ENCODE assay signal across 8 mouse cellular contexts in the genomic region with DNA sequence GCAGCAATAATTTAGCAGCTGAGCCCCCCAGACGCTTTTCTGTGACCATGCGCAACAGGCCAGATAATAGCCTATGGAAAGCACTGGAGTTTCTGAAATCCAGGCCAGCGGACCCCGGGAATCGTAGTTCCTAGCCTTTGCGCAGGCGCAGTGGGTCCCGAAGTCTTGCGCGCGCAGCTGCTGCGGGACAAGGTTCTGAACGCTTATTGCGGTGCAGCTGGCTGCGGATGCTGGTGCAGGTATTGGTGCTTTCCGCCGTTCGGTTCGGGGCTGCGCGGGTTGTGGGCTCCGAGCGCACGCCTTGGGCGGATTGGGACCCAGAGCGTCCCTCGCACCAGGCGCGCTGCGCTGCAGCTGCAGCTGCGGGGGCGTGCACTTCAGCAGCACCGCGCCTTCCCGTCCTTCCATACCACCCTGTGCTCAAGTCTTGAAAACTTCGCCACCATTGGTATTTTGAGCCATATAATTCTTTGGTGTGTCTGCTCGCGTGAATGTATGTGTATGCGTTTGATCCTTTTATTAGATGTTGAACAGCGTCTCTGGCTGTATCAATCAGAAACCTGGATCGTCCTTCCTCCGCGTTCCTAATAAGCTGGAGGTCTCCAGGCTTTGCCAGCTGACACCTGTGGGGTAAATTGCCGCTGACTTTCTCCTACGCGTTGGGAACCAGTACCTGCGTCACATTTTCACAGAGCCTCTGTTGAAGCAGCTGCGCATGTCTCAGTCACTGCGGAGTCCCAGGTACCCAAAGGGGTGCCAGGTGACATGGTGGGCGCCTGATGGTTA. TPM values are rescaled to one million over a fixed set of nuclear protein-coding genes. Genes with fewer than 3 reads are reported as not detected.
A peak's percentile ranks its signal among the peaks of the same experiment; 100 is the strongest.
DNase-seq lines count a peak whose midpoint lies in the region; ATAC-seq and TF ChIP-seq lines count a peak whose summit lies in the region.

A gene (plus strand): TSS at position 209 of the 786 bp plus-strand sequence.

- H3K4me1 ChIP-seq in hindbrain, embryonic 14.5 days (replicated peaks; ENCODE audit: control insufficient read depth, insufficient read depth, low read length): peaks cover 11% of the 10 kb centered on the region
- no peaks in the 10 kb centered on the region for H3K4me1 ChIP-seq in lung, postnatal 0 days (ENCODE audit: insufficient read depth, low read depth, low read length)

- H3K36me3 ChIP-seq in hindbrain, embryonic 14.5 days (replicated peaks; ENCODE audit: control insufficient read depth, insufficient read depth): no peaks in the 10 kb centered on the region
- H3K36me3 ChIP-seq in lung, postnatal 0 days (ENCODE audit: insufficient read depth, low read length): no peaks in the 10 kb centered on the region

- no peak for TF ChIP-seq CTCF in lung, postnatal 0 days (IDR thresholded peaks at IDR 0.05)

- TF ChIP-seq EP300 in lung, postnatal 0 days (IDR thresholded peaks at IDR 0.05): no peak

- no peaks in the 10 kb centered on the region for H3K27me3 ChIP-seq in hindbrain, embryonic 14.5 days (ENCODE audit: control insufficient read depth, insufficient read depth, low read length)
- no peaks in the 10 kb centered on the region for H3K27me3 ChIP-seq in lung, postnatal 0 days (replicated peaks; ENCODE audit: insufficient read depth, low read length)

- WGBS in hindbrain, embryonic 14.5 days: under 1% methylated on average over 50 of the region's 50 CpGs
- 2% methylated on average over 50 of the region's 50 CpGs for WGBS in lung, postnatal 0 days

- peak within 1 kb of the TSS; percentile 77 for H3K9ac ChIP-seq in hindbrain, embryonic 14.5 days
- no peak within 1 kb of the TSS; the same call in 1 of the 2 replicates for H3K9ac ChIP-seq in lung, postnatal 0 days (replicated peaks; ENCODE audit: low read depth)

- peak within 1 kb of the TSS; percentile 85 for H3K4me3 ChIP-seq in hindbrain, embryonic 14.5 days (replicated peaks; ENCODE audit: low read length)
- peak within 1 kb of the TSS; percentile 56 for H3K4me3 ChIP-seq in lung, postnatal 0 days (ENCODE audit: low read depth, low read length)

- H3K9me3 ChIP-seq in hindbrain, embryonic 14.5 days (ENCODE audit: control insufficient read depth, low read length): no peaks in the 10 kb centered on the region
- H3K9me3 ChIP-seq in lung, postnatal 0 days (ENCODE audit: low read length): no peaks in the 10 kb centered on the region

- peak within 1 kb of the TSS; percentile 77 for H3K27ac ChIP-seq in hindbrain, embryonic 14.5 days
- H3K27ac ChIP-seq in lung, postnatal 0 days (ENCODE audit: low read length): no peak within 1 kb of the TSS

- peak within 1 kb of the TSS; percentile 82 for H3K4me2 ChIP-seq in hindbrain, embryonic 14.5 days (replicated peaks)
- peak within 1 kb of the TSS; percentile 97 for H3K4me2 ChIP-seq in lung, postnatal 0 days (replicated peaks; ENCODE audit: low read depth, low read length)

- DNase-seq in R1 (ENCODE audit: low read depth, low spot score): peak; percentile 89
- peak; percentile 88 to 89 for DNase-seq in cerebellum, postnatal 14 days
- DNase-seq in frontal cortex, postnatal 36 days (ENCODE audit: low spot score in 2 of 2): peak; percentile 95
- DNase-seq in hindbrain, embryonic 14.5 days (ENCODE audit: low spot score): peak; percentile 97
- DNase-seq in layer of hippocampus, postnatal 14 days (ENCODE audit: low spot score in 2 of 2): peak; percentile 92 to 95
- DNase-seq in lung, postnatal 0 days (ENCODE audit: low spot score): peak; percentile 70
- DNase-seq in ovary, postnatal 14 days (ENCODE audit: low spot score): peak; percentile 77
- DNase-seq in thymus, postnatal 0 days (ENCODE audit: low spot score): peak; percentile 73

- peak; percentile 91 for ATAC-seq in hindbrain, embryonic 14.5 days (ENCODE audit: low FRiP score)
- peak; percentile 54 for ATAC-seq in lung, postnatal 0 days

RNA-seq across cellular contexts. Expression of the gene that starts here (rescaled TPM):
- polyA plus RNA-seq in hindbrain, embryonic 14.5 days (2014; fragmentation: Nextera tagmentation; extraction: Ambion mirVana): 2.8 and 3.2 TPM in 2 replicates
- total RNA-seq in layer of hippocampus, postnatal 14 days (2021): 10 to 100 TPM; 30.5 to 33.1 TPM
- polyA plus RNA-seq in lung, postnatal 0 days (2015; fragmentation: Nextera tagmentation; extraction: Ambion mirVana): not detected in 2 replicates
- polyA plus RNA-seq in thymus, postnatal 0 days (2015; fragmentation: Nextera tagmentation; extraction: Ambion mirVana): 0.07 TPM in 1 of 2 replicates, not detected in the other

Comparison
In these comparisons a context has a peak if more than half of its experiments do, and no peak if none do; other contexts are left out.
1. Peak in DNase-seq, ATAC-seq, H3K4me3 ChIP-seq and H3K4me2 ChIP-seq in lung, postnatal 0 days; RNA of the gene not detected or under 1 TPM.
2. Peak in DNase-seq in thymus, postnatal 0 days; RNA of the gene not detected or under 1 TPM.